Mouse (Mus musculus): ENCODE measurements around the gene Zrsr1.

DNA sequence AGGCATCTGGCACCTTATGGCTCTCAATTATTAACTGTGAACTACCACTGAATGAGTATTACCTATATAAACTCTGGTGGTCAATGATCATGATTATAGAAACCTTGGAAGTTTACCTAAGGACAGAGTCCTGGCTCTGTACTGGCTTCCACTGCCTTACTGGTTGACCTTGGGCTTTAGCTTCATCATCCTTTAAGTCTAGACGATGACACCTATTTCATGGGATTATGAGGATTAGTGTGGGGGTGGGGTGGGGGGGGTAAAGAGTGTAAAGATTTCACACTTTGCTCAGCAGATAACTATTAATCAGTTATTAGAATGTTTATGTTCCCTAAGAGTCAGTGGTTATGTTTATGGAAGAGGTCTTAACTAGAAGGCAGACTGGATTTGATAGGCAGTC, 18.0 kb downstream of the Zrsr1 start:
- TF ChIP-seq CTCF (IDR thresholded peaks at IDR 0.05; ENCODE audit: low read depth, low read length) (no peak), POLR2A (IDR thresholded peaks at IDR 0.05; ENCODE audit: borderline replicate concordance, low read depth, low read length) (no peak)
